In genomic region chr8:97004131-97004530, GRCm38 (mm10) we compare ENCODE assay signal across 10 mouse cellular contexts.
DNase-seq lines count a peak whose midpoint lies in the region; ATAC-seq and TF ChIP-seq lines count a peak whose summit lies in the region.
"Had no signal": no experiment of that assay in that cellular context is flagged by ENCODE, and none has a peak within 500 bp of the region (broad histone marks: within the 10 kb centered on the region; RNA-seq: fewer than 3 reads in every experiment).

No protein-coding gene starts in this region.

- H3K9ac ChIP-seq in lung, postnatal 0 days (replicated peaks; ENCODE audit: low read depth) = no peak overlapping the region
- H3K9ac ChIP-seq: embryonic facial prominence, embryonic 15.5 days had no signal

- TF ChIP-seq EP300 in lung, postnatal 0 days (IDR thresholded peaks at IDR 0.05) = no peak

- H3K9me3 ChIP-seq in lung, postnatal 0 days (ENCODE audit: low read length) = no peaks in the 10 kb centered on the region
- H3K9me3 ChIP-seq: embryonic facial prominence, embryonic 15.5 days had no signal

- ATAC-seq in lung, postnatal 0 days = no peak
- ATAC-seq in CD4-positive, CD25-positive, alpha-beta regulatory T cell, adult 4 months = no peak

- no peaks in the 10 kb centered on the region for H3K4me1 ChIP-seq in lung, postnatal 0 days (ENCODE audit: insufficient read depth, low read depth, low read length)
- H3K4me1 ChIP-seq: embryonic facial prominence, embryonic 15.5 days had no signal

- no peak overlapping the region for H3K4me3 ChIP-seq in lung, postnatal 0 days (ENCODE audit: low read depth, low read length)
- H3K4me3 ChIP-seq: embryonic facial prominence, embryonic 15.5 days; myocyte had no signal

- no peaks in the 10 kb centered on the region for H3K27me3 ChIP-seq in lung, postnatal 0 days (replicated peaks; ENCODE audit: insufficient read depth, low read length)
- H3K27me3 ChIP-seq: embryonic facial prominence, embryonic 15.5 days had no signal

- no peak overlapping the region for H3K4me2 ChIP-seq in lung, postnatal 0 days (replicated peaks; ENCODE audit: low read depth, low read length)
- H3K4me2 ChIP-seq: embryonic facial prominence, embryonic 15.5 days had no signal

- DNase-seq in heart, adult 11 months = peak; percentile 90
- DNase-seq in heart, postnatal 25 days (ENCODE audit: low spot score) = no peak
- DNase-seq in lung, postnatal 14 days = peak; percentile 0
- no peak for DNase-seq in lung, postnatal 0 days (ENCODE audit: low spot score)
- DNase-seq in brain, embryonic 18.5 days (ENCODE audit: low read depth, low spot score) = peak; percentile 42
- peak; percentile 34 for DNase-seq in layer of hippocampus, adult 9-11 months
- no peak for DNase-seq in spleen, postnatal 10 days (ENCODE audit: low spot score in 2 of 2)

- 35% methylated on average over 3 of the region's 3 CpGs for WGBS in lung, postnatal 0 days

- intact Hi-C loops in heart, postnatal 25 days (cut with DNase I) = no loop called here

- TF ChIP-seq CTCF in lung, postnatal 0 days (IDR thresholded peaks at IDR 0.05) = no peak

- no peak overlapping the region for H3K27ac ChIP-seq in lung, postnatal 0 days (ENCODE audit: low read length)
- H3K27ac ChIP-seq: embryonic facial prominence, embryonic 15.5 days had no signal

- no peaks in the 10 kb centered on the region for H3K36me3 ChIP-seq in lung, postnatal 0 days (ENCODE audit: insufficient read depth, low read length)
- H3K36me3 ChIP-seq: embryonic facial prominence, embryonic 15.5 days had no signal

Comparison
In these comparisons a context has a peak if more than half of its experiments do, and no peak if none do; other contexts are left out.
1. DNase-seq: peak in heart, adult 11 months (single experiment), lung, postnatal 14 days (single experiment), brain, embryonic 18.5 days (single experiment) and layer of hippocampus, adult 9-11 months (single experiment); none in heart, postnatal 25 days (single experiment), lung, postnatal 0 days (single experiment) and spleen, postnatal 10 days (0 of 2).